Mouse (Mus musculus) MEL (cell line): ENCODE data around the gene Klk4.

Experiments
- CTCF ChIP-seq, 3 experiments: IDR thresholded peaks in 2 of 3; conservative IDR thresholded peaks in 1 of 3; 2 replicates each; pipeline ENCODE4 v1.5.1; 2011 to 2012; ENCODE audit warnings: low read length in 3 of 3, low read depth in 2 of 3, mild to moderate bottlenecking in 2 of 3, improper control_type of control experiment in 1 of 3, inconsistent platforms in 1 of 3, mixed read lengths in 1 of 3, moderate library complexity in 1 of 3; ENCODE audit not compliant: control insufficient read depth in 1 of 3, insufficient read depth in 1 of 3, poor library complexity in 1 of 3, severe bottlenecking in 1 of 3
- E2F4 ChIP-seq: IDR thresholded peaks from 2 replicates; pipeline ENCODE4 v1.6.1; 2011; ENCODE audit warnings: low read depth, low read length, improper control_type of control experiment, borderline replicate concordance
- EP300 ChIP-seq, 2 experiments: IDR thresholded peaks; 2 replicates each; pipeline ENCODE4 v1.6.1; 2011; ENCODE audit warnings: improper control_type of control experiment in 2 of 2, low read length in 2 of 2, low read depth in 1 of 2, mild to moderate bottlenecking in 1 of 2
- GATA1 ChIP-seq: IDR thresholded peaks from 2 replicates; pipeline ENCODE4 v1.6.1; 2011; ENCODE audit warnings: low read depth, low read length, improper control_type of control experiment
- HCFC1 ChIP-seq: IDR thresholded peaks from 2 replicates; pipeline ENCODE4 v1.6.1; 2012; ENCODE audit warnings: low read depth, mild to moderate bottlenecking, inconsistent platforms, low read length, improper control_type of control experiment, moderate library complexity
- MAZ ChIP-seq: IDR thresholded peaks from 2 replicates; pipeline ENCODE4 v1.6.1; 2012; ENCODE audit warnings: low read depth, mild to moderate bottlenecking, inconsistent platforms, low read length, improper control_type of control experiment
- NRF1 ChIP-seq: IDR thresholded peaks from 2 replicates; pipeline ENCODE4 v1.6.1; 2014; ENCODE audit warnings: low read depth, mild to moderate bottlenecking, inconsistent platforms, low read length, improper control_type of control experiment, moderate library complexity; ENCODE audit not compliant: poor library complexity, insufficient read depth, severe bottlenecking
- POLR2A ChIP-seq, 2 experiments: IDR thresholded peaks; 2 replicates each; pipeline ENCODE4 v1.6.1; 2011 to 2012; ENCODE audit warnings: low read length in 2 of 2, mild to moderate bottlenecking in 2 of 2, control low read depth in 1 of 2, improper control_type of control experiment in 1 of 2, low read depth in 1 of 2, moderate library complexity in 1 of 2; ENCODE audit not compliant: control insufficient read depth in 1 of 2, insufficient read depth in 1 of 2, poor library complexity in 1 of 2
- UBTF ChIP-seq: IDR thresholded peaks from 2 replicates; pipeline ENCODE4 v1.6.1; 2012; ENCODE audit warnings: low read depth, mild to moderate bottlenecking, inconsistent platforms, low read length, improper control_type of control experiment, moderate library complexity, borderline replicate concordance; ENCODE audit not compliant: insufficient read depth
- USF2 ChIP-seq, 2 experiments: IDR thresholded peaks; 2 replicates each; pipeline ENCODE4 v1.6.1; 2011 to 2012; ENCODE audit warnings: improper control_type of control experiment in 2 of 2, low read length in 2 of 2, borderline replicate concordance in 1 of 2, inconsistent platforms in 1 of 2, low read depth in 1 of 2, mild to moderate bottlenecking in 1 of 2; ENCODE audit not compliant: insufficient read depth in 1 of 2
- ZKSCAN1 ChIP-seq: IDR thresholded peaks from 2 replicates; pipeline ENCODE4 v1.6.1; 2012; ENCODE audit warnings: low read depth, mild to moderate bottlenecking, inconsistent platforms, low read length, improper control_type of control experiment, moderate library complexity
- ZMIZ1 ChIP-seq: IDR thresholded peaks from 2 replicates; pipeline ENCODE4 v1.6.1; 2012; ENCODE audit warnings: low read depth, mild to moderate bottlenecking, inconsistent platforms, low read length, improper control_type of control experiment, moderate library complexity

- TF ChIP-seq UBTF (no peak), CTCF (IDR thresholded peaks at IDR 0.05 in 2 of 3, conservative IDR thresholded peaks at IDR 0.05 in 1 of 3; ENCODE audit: control insufficient read depth in 1 of 3, insufficient read depth in 1 of 3, low read depth in 2 of 3, low read length in 3 of 3, poor library complexity in 1 of 3, severe bottlenecking in 1 of 3) (no peak), MAZ (no peak), USF2 (IDR thresholded peaks at IDR 0.05; ENCODE audit: borderline replicate concordance in 1 of 2, insufficient read depth in 1 of 2, low read depth in 1 of 2, low read length in 2 of 2) (no peak), E2F4 (no peak), ZMIZ1 (no peak), EP300 (IDR thresholded peaks at IDR 0.05; ENCODE audit: low read depth in 1 of 2, low read length in 2 of 2) (no peak), HCFC1 (no peak), POLR2A (IDR thresholded peaks at IDR 0.05; ENCODE audit: control insufficient read depth in 1 of 2, insufficient read depth in 1 of 2, low read depth in 1 of 2, low read length in 2 of 2, poor library complexity in 1 of 2) (no peak), NRF1 (no peak), GATA1 (no peak), ZKSCAN1 (no peak)
Observed at GRCm38 (mm10) chr7:43920582-43920981, 39.6 kb downstream of the Klk4 start.
